Mouse (Mus musculus): Measurements from ENCODE around the gene Mrtfa.

DNA sequence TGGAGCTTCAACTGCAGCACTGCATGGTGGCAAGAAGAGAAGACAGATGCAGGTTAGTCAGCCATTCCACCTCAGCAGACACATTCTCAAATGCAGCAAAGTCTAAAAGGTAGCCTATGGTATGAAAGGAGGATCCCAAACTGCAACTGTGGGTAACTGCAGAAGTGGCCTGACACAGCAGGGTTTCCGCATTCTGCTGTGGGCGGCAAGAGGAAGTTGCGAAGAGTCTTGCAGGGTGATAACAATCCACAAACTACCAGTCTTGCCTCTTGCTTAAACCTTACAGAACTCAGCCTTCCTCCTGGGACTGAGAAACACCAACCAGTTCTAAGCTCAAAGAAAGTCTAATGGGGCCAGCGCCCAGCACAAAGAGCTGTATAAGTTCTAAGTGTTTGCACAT, 145.2 kb downstream of the Mrtfa start:
- TF ChIP-seq CTCF (IDR thresholded peaks at IDR 0.05; ENCODE audit: low read depth, low read length) = no peak
- TF ChIP-seq EP300 (IDR thresholded peaks at IDR 0.05; ENCODE audit: insufficient read depth, low read depth, low read length) = no peak
- TF ChIP-seq POLR2A (IDR thresholded peaks at IDR 0.05; ENCODE audit: insufficient read depth, low read length) = no peak

All from ES-Bruce4 (cell line).